Mouse (Mus musculus) MEL (cell line): ENCODE data around the gene Asb14. TPM values are rescaled to one million over a fixed set of nuclear protein-coding genes. Genes with fewer than 3 reads are reported as not detected.

ENCODE experiments used
- DNase-seq: peaks from one replicate; pipeline ENCODE4 v3.0.0; 2011; ENCODE audit warnings: low read depth, low spot score
- H3K27ac ChIP-seq: 2 replicates; pipeline ENCODE4 v1.5.1; 2012; ENCODE audit warnings: low read depth, mild to moderate bottlenecking, control low read depth, low read length, moderate library complexity; ENCODE audit not compliant: control insufficient read depth
- H3K27me3 ChIP-seq, 2 experiments: fragments of 150-350 bp in 1 of 2; sonication (generic) in 1 of 2; 2 replicates each; pipeline ENCODE4 v1.6.1; 2012; ENCODE audit warnings: low read length in 2 of 2, mild to moderate bottlenecking in 2 of 2, improper control_type of control experiment in 1 of 2, moderate library complexity in 1 of 2; ENCODE audit not compliant: insufficient read depth in 2 of 2, control insufficient read depth in 1 of 2
- H3K36me3 ChIP-seq, 2 experiments: 2 replicates each; pipeline ENCODE4 v1.6.1; 2012 to 2014; ENCODE audit warnings: low read length in 2 of 2, improper control_type of control experiment in 1 of 2, inconsistent platforms in 1 of 2, mild to moderate bottlenecking in 1 of 2; ENCODE audit not compliant: insufficient read depth in 2 of 2, control insufficient read depth in 1 of 2
- H3K4me1 ChIP-seq, 2 experiments: fragments of 150-350 bp in 1 of 2; sonication (generic) in 1 of 2; 2 replicates each; pipeline ENCODE4 v1.6.1; 2012; ENCODE audit warnings: low read length in 2 of 2, improper control_type of control experiment in 1 of 2, mild to moderate bottlenecking in 1 of 2; ENCODE audit not compliant: insufficient read depth in 2 of 2, control insufficient read depth in 1 of 2
- H3K4me3 ChIP-seq, 2 experiments: fragments of 150-350 bp in 1 of 2; sonication (generic) in 1 of 2; 2 replicates each; pipeline ENCODE4 v1.5.1; 2012; ENCODE audit warnings: low read depth in 2 of 2, low read length in 2 of 2, mild to moderate bottlenecking in 2 of 2, moderate library complexity in 2 of 2, control low read depth in 1 of 2, improper control_type of control experiment in 1 of 2; ENCODE audit not compliant: control insufficient read depth in 1 of 2, insufficient read depth in 1 of 2
- H3K79me2 ChIP-seq: 2 replicates; pipeline ENCODE4 v1.6.1; 2012; ENCODE audit warnings: mild to moderate bottlenecking, low read length, moderate library complexity; ENCODE audit not compliant: control insufficient read depth, poor library complexity, insufficient read depth
- H3K9ac ChIP-seq: 2 replicates; pipeline ENCODE4 v1.6.1; 2012; ENCODE audit warnings: low read depth, mild to moderate bottlenecking, control low read depth, low read length, moderate library complexity; ENCODE audit not compliant: control insufficient read depth, poor library complexity, severe bottlenecking
- H3K9me3 ChIP-seq: fragments of 150-350 bp; sonication (generic); replicated peaks from 2 replicates; pipeline ENCODE4 v1.6.1; 2012; ENCODE audit warnings: mild to moderate bottlenecking, low read length, improper control_type of control experiment, moderate library complexity; ENCODE audit not compliant: insufficient read depth
- BHLHE40 ChIP-seq: IDR thresholded peaks from 2 replicates; pipeline ENCODE4 v1.6.1; 2012; ENCODE audit warnings: low read depth, mild to moderate bottlenecking, inconsistent platforms, low read length, improper control_type of control experiment, borderline replicate concordance
- CHD1 ChIP-seq: IDR thresholded peaks from 2 replicates; pipeline ENCODE4 v1.6.1; 2012; ENCODE audit warnings: low read depth, mild to moderate bottlenecking, inconsistent platforms, low read length, improper control_type of control experiment
- CTCF ChIP-seq, 3 experiments: IDR thresholded peaks in 2 of 3; conservative IDR thresholded peaks in 1 of 3; 2 replicates each; pipeline ENCODE4 v1.5.1; 2011 to 2012; ENCODE audit warnings: low read length in 3 of 3, low read depth in 2 of 3, mild to moderate bottlenecking in 2 of 3, improper control_type of control experiment in 1 of 3, inconsistent platforms in 1 of 3, mixed read lengths in 1 of 3, moderate library complexity in 1 of 3; ENCODE audit not compliant: control insufficient read depth in 1 of 3, insufficient read depth in 1 of 3, poor library complexity in 1 of 3, severe bottlenecking in 1 of 3
- EP300 ChIP-seq, 2 experiments: IDR thresholded peaks; 2 replicates each; pipeline ENCODE4 v1.6.1; 2011; ENCODE audit warnings: improper control_type of control experiment in 2 of 2, low read length in 2 of 2, low read depth in 1 of 2, mild to moderate bottlenecking in 1 of 2
- ETS1 ChIP-seq: IDR thresholded peaks from 2 replicates; pipeline ENCODE4 v1.6.1; 2012; ENCODE audit warnings: low read depth, mild to moderate bottlenecking, inconsistent platforms, low read length, improper control_type of control experiment, moderate library complexity
- GATA1 ChIP-seq: IDR thresholded peaks from 2 replicates; pipeline ENCODE4 v1.6.1; 2011; ENCODE audit warnings: low read depth, low read length, improper control_type of control experiment
- HCFC1 ChIP-seq: IDR thresholded peaks from 2 replicates; pipeline ENCODE4 v1.6.1; 2012; ENCODE audit warnings: low read depth, mild to moderate bottlenecking, inconsistent platforms, low read length, improper control_type of control experiment, moderate library complexity
- JUND ChIP-seq: IDR thresholded peaks from 2 replicates; pipeline ENCODE4 v1.6.1; 2011; ENCODE audit warnings: low read depth, mild to moderate bottlenecking, improper control_type of control experiment, low read length
- KAT2A ChIP-seq: conservative IDR thresholded peaks from 2 replicates; pipeline ENCODE4 v1.6.1; 2012; ENCODE audit warnings: low read depth, low read length, improper control_type of control experiment, inconsistent platforms
- MAFK ChIP-seq: IDR thresholded peaks from 2 replicates; pipeline ENCODE4 v1.6.1; 2011; ENCODE audit warnings: low read depth, mild to moderate bottlenecking, low read length, improper control_type of control experiment, borderline replicate concordance
- MAX ChIP-seq: IDR thresholded peaks from 2 replicates; pipeline ENCODE4 v1.6.1; 2011; ENCODE audit warnings: low read length, improper control_type of control experiment
- MAZ ChIP-seq: IDR thresholded peaks from 2 replicates; pipeline ENCODE4 v1.6.1; 2012; ENCODE audit warnings: low read depth, mild to moderate bottlenecking, inconsistent platforms, low read length, improper control_type of control experiment
- MEF2A ChIP-seq: IDR thresholded peaks from 2 replicates; pipeline ENCODE4 v1.6.1; 2014; ENCODE audit warnings: low read depth, mild to moderate bottlenecking, inconsistent platforms, low read length, improper control_type of control experiment; ENCODE audit not compliant: poor library complexity, insufficient replicate concordance, severe bottlenecking; ENCODE audit errors: extremely low read depth
- MXI1 ChIP-seq: IDR thresholded peaks from 2 replicates; pipeline ENCODE4 v1.6.1; 2011; ENCODE audit warnings: mild to moderate bottlenecking, low read depth, low read length, improper control_type of control experiment
- NELFE ChIP-seq: IDR thresholded peaks from 2 replicates; pipeline ENCODE4 v1.6.1; 2011; ENCODE audit warnings: low read depth, low read length, improper control_type of control experiment
- NRF1 ChIP-seq: IDR thresholded peaks from 2 replicates; pipeline ENCODE4 v1.6.1; 2014; ENCODE audit warnings: low read depth, mild to moderate bottlenecking, inconsistent platforms, low read length, improper control_type of control experiment, moderate library complexity; ENCODE audit not compliant: poor library complexity, insufficient read depth, severe bottlenecking
- POLR2AphosphoS2 ChIP-seq: IDR thresholded peaks from 2 replicates; pipeline ENCODE4 v1.6.1; 2011; ENCODE audit warnings: low read length, improper control_type of control experiment
- SMC3 ChIP-seq: IDR thresholded peaks from 2 replicates; pipeline ENCODE4 v1.6.1; 2011; ENCODE audit warnings: low read depth, low read length, improper control_type of control experiment
- TAL1 ChIP-seq: IDR thresholded peaks from 2 replicates; pipeline ENCODE4 v1.6.1; 2012; ENCODE audit warnings: mild to moderate bottlenecking, inconsistent platforms, low read length, moderate library complexity, mixed read lengths
- TCF12 ChIP-seq: IDR thresholded peaks from 2 replicates; pipeline ENCODE4 v1.6.1; 2014; ENCODE audit warnings: low read depth, mild to moderate bottlenecking, inconsistent platforms, low read length, improper control_type of control experiment, moderate library complexity
- ZKSCAN1 ChIP-seq: IDR thresholded peaks from 2 replicates; pipeline ENCODE4 v1.6.1; 2012; ENCODE audit warnings: low read depth, mild to moderate bottlenecking, inconsistent platforms, low read length, improper control_type of control experiment, moderate library complexity
- ZNF384 ChIP-seq: IDR thresholded peaks from 2 replicates; pipeline ENCODE4 v1.6.1; 2012; ENCODE audit warnings: low read depth, mild to moderate bottlenecking, inconsistent platforms, low read length, improper control_type of control experiment
- polyA plus RNA-seq, 2 experiments: library from polyadenylated mRNA; stranded (reverse) in 1 of 2; unstranded in 1 of 2; fragments of >175 nt in 1 of 2; fragments of >200 nt in 1 of 2; gene quantifications; 2 replicates each; pipeline versions ENCODE4 v1.2.1 to v1.2.4; 2012; ENCODE audit warnings: low replicate concordance in 2 of 2, low read depth in 1 of 2; ENCODE audit not compliant: insufficient read length in 2 of 2, insufficient read depth in 1 of 2, missing spikeins in 1 of 2
- total RNA-seq: library from RNA; depleted of rRNA; stranded (reverse); fragments of 300-350 nt; gene quantifications from 2 replicates; pipeline ENCODE4 v1.2.3, GENCODE M21; 2012

Gene Asb14
- total and polyA plus RNA-seq, 3 experiments = 0.06 TPM; not detected in 2

- peak; percentile 62 for DNase-seq
- Histone ChIP-seq H3K9me3 (no peaks in the 10 kb centered on the region), H3K27me3 (no peaks in the 10 kb centered on the region; a peak in 2 of 4 replicates), H3K4me1 (peaks cover 0 to 13% of the 10 kb centered on the region in 2 experiments; a peak in 2 of 4 replicates), H3K79me2 (no peaks in the 10 kb centered on the region), H3K27ac (no peak overlapping the region), H3K36me3 (peaks cover 0 to 10% of the 10 kb centered on the region in 2 experiments; a peak in 2 of 4 replicates), H3K9ac (no peak overlapping the region), H3K4me3 (no peak overlapping the region)
- TF ChIP-seq TCF12 (peak; percentile 39), EP300 (IDR thresholded peaks at IDR 0.05; ENCODE audit: low read depth in 1 of 2, low read length in 2 of 2) (peak in 1 of 2 experiments; percentile 57; a peak in 1 of 4 replicates), HCFC1 (no peak), GATA1 (peak; percentile 58), MEF2A (no peak), ZNF384 (peak; percentile 52; the same call in 1 of the 2 replicates)
Observed at GRCm38 (mm10) chr14:26890777-26891176, 3.6 kb upstream of the Asb14 start.

GRCm38 (mm10) chr14:26899490-26899889 lies 5.1 kb downstream of the Asb14 start:
- H3K27ac ChIP-seq = no peak overlapping the region
- H3K79me2 ChIP-seq = no peaks in the 10 kb centered on the region
- no peaks in the 10 kb centered on the region for H3K4me1 ChIP-seq
- H3K9ac ChIP-seq = no peak overlapping the region
- H3K36me3 ChIP-seq = no peaks in the 10 kb centered on the region
- DNase-seq = no peak
- no peak for TF ChIP-seq POLR2AphosphoS2
- H3K9me3 ChIP-seq = no peaks in the 10 kb centered on the region
- no peak overlapping the region for H3K4me3 ChIP-seq
- peaks cover 0 to 7% of the 10 kb centered on the region in 2 experiments; a peak in 2 of 4 replicates for H3K27me3 ChIP-seq

DNA sequence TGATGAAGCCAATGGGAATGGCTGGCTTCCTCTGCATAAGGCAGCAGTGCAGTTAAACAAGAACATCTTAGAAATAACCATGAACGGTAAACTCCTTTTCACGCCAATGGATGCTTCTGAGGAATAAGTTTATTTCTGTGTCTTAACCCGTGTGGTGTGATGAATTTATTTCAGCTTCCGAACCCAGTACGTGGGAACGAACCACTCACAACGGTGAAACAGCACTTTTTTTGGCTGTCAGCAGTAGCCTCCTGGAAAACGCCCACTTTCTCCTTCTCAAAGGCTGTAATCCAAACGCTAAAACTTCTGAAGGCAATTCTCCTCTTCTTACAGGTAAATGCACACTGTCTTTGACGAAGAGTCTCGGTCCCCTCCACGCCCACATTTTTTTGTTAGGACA lies 6.5 kb downstream of the Asb14 start:
- peaks cover 0 to 7% of the 10 kb centered on the region in 2 experiments; a peak in 2 of 4 replicates for H3K27me3 ChIP-seq
- no peaks in the 10 kb centered on the region for H3K79me2 ChIP-seq
- H3K4me3 ChIP-seq = no peak overlapping the region
- TF ChIP-seq NELFE (no peak), BHLHE40 (no peak), ZKSCAN1 (no peak), NRF1 (no peak), TCF12 (no peak), JUND (no peak), ETS1 (no peak), SMC3 (no peak), MAX (no peak), MAZ (no peak), CHD1 (no peak), TAL1 (no peak), KAT2A (no peak), MAFK (no peak), MXI1 (no peak), CTCF (IDR thresholded peaks at IDR 0.05 in 2 of 3, conservative IDR thresholded peaks at IDR 0.05 in 1 of 3; ENCODE audit: control insufficient read depth in 1 of 3, insufficient read depth in 1 of 3, low read depth in 2 of 3, low read length in 3 of 3, poor library complexity in 1 of 3, severe bottlenecking in 1 of 3) (no peak)
- no peak overlapping the region for H3K9ac ChIP-seq
- H3K4me1 ChIP-seq = no peaks in the 10 kb centered on the region
- no peak for DNase-seq
- no peak overlapping the region for H3K27ac ChIP-seq
- H3K36me3 ChIP-seq = no peaks in the 10 kb centered on the region
- H3K9me3 ChIP-seq = no peaks in the 10 kb centered on the region
